Mouse (Mus musculus): ENCODE results near the gene Vsig10. TPM values are rescaled to one million over a fixed set of nuclear protein-coding genes. Genes with fewer than 3 reads are reported as not detected.

Gene Vsig10
- polyA plus RNA-seq (2012; fragmentation: generic; extraction: Trizol) = 10 to 100 TPM in 1 of 2 experiments, 1 to 10 TPM in 1; 3.3 to 10.4 TPM

DNA sequence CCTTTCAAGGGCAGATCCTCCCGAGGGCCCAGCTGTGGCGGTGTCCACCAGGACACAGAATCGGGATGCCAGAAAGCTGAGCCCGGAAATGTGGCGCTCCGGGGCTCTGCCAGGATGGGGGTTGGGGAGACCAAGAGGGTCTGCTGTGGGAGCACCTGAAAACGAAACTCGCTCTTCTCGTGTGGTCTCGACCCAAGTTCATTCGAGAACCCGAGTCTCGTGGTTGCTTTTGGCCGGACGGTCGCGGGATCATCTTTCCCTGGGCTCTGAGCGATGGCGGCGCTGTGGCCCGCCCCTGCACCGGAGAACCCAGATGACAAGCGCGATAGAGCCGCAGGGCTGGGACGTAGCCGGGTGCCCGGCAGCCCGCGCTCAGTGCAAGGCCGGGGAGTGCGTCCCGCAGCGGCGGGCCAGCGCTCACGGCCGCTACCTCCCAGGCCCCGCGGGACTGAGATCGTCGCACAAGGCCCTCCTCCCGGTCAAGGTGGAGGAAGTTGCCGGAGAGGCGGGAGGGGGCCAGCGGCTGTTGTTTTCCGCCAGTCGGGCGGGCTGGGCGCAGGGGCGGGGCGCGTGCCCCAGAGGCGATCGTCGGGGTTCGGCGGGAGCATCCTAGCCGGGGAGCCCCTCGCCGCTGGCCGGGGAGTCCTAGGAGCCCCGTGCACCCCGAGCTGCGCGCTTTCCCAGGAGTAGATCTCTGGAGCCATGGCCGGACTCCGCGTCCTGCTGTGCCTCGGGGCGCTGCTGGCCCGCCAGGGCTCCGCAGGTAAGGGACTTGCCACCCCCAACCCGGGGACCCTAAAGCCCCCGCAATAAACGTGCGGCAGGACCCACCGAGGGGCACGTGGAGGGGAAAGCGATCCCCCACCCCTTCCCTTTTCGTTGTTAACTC is at the start of gene Vsig10:
Gene Vsig10 (plus strand): TSS at position 343 of the 889 bp plus-strand sequence.

DNA sequence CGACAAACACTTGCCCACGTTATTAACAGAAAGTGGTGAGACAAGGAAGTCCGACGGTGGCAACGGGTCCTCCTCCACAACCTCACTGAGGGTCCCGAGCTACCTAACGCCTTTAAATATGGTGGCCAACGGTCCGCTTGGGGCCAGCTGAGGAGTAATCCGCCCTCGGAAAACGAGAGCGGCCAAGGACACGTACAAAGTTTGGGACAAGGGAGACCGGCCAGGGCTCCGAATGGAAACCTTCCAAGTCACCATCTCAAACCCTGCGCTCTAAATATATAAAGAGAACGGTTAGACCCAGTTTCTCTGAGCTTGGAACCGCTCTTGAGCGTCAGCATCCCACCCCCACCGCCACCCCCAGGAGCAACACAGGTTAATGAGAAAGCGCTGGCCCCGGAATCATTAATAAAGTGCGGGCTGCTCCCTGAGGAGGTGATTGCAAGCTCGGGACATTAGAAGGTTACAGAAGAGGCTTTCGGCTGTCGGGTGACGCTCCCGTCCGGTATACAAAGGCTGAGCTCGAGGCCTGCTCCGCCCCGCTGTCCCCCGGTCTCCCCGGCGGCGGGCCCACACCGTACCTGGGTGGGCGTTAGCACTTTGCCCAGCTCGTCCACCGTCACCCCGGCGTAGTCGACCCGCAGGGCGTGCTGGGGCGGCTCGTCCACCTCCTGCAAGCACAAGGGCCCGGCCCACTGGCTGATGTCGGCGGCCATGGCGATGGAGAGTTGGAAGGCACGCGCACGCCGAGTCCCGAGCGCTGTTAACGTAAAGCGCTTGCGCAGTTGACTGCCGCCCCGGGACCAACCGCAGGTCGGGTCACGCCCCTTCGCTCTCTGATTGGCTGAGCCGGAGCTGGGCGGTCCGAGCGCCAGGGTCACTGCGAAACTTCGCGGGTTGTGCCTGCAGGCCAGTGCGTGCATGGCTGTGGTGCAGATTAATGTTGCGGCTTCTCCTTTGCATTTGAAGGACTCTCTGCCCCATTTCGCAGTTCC is 31.8 kb upstream of the Vsig10 start, which contains the start of gene Pebp1:
Gene Pebp1 (minus strand): TSS at position 795 of the 992 bp plus-strand sequence.

DNA sequence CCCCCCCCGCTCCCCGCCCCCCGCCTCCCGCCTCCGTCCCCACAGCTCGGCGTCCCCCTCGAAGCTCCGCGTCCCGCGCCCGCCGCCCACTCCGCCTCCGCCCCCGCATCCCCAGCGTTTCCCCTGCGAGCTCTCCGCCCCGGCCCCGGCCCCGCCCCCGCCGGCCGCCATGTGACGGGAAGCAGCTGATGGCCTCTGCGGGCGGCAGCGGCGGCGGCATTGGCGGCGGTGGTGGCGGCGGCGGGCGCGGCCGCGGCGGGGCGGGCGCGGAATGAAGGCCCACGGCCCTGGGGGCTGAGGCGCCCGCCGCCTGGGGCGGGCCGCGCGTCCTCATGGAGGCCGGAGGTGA is 38.2 kb downstream of the Vsig10 start, which contains the start of gene Wsb2:
Gene Wsb2 (plus strand): TSS at position 176 of the 349 bp plus-strand sequence.

DNA sequence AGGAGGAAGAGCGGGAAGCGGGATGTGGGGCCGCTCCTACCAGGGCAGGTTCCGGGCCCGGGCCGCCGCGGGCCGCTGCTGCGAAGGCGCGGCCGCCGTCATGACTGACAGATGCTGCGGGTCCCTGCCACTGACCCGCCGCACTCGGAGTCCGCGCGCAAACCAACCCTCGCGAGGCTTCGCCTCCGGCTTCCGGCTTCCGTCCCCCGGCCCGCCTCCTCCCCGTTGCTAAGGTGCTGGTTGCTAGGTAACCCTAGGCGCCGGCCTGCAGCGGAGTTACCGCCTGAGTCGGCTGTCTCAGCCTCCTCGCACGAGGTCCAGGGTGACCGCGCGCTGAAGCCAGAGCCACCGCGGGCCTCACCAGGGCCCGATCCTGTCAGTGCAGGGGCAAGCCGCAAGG is 70.0 kb downstream of the Vsig10 start, which contains the start of gene Rfc5:
Gene Rfc5 (minus strand): TSS at position 171 of the 400 bp plus-strand sequence.

Other genes starting within 250 kb of the Vsig10 start
- gene Suds3, start 203.0 kb upstream of the Vsig10 start, polyA plus RNA-seq (2012; fragmentation: generic; extraction: Trizol) = 10 to 100 TPM; 52.7 to 70.9 TPM
- 1 to 10 TPM; 1.5 to 7.2 TPM for gene Taok3, start 199.0 kb upstream of the Vsig10 start, polyA plus RNA-seq (2012; fragmentation: generic; extraction: Trizol)
- 100 to 1,000 TPM; 658 to 737 TPM for gene Pebp1, start 31.5 kb upstream of the Vsig10 start, polyA plus RNA-seq (2012; fragmentation: generic; extraction: Trizol)
- gene Wsb2, start 38.2 kb downstream of the Vsig10 start, polyA plus RNA-seq (2012; fragmentation: generic; extraction: Trizol) = 10 to 100 TPM; 56.8 to 60.3 TPM
- 10 to 100 TPM; 29.3 to 46.4 TPM for gene Rfc5, start 70.0 kb downstream of the Vsig10 start, polyA plus RNA-seq (2012; fragmentation: generic; extraction: Trizol)
- not detected for gene Ksr2, start 94.9 kb downstream of the Vsig10 start, polyA plus RNA-seq (2012; fragmentation: generic; extraction: Trizol)

Measured in C3H10T1/2 (cell line).